Mouse (Mus musculus): Measurements from ENCODE around the gene Gm2115. TPM values are rescaled to one million over a fixed set of nuclear protein-coding genes. Genes with fewer than 3 reads are reported as not detected.

Gm2115 gene
- total RNA-seq, 1 experiment = 0.36 TPM

GRCm38 (mm10) chr7:84631878-84632277, 103.1 kb downstream of the Gm2115 start:
- in situ Hi-C loops (cut with MboI; ENCODE audit: low sequenced_read_pairs in 2 of 2, unreplicated experiment in 2 of 2) = no loop called here
- Histone ChIP-seq H3K9ac (ENCODE audit: insufficient read depth, low read depth, low read length, poor library complexity, severe bottlenecking) (no peak overlapping the region), H3K36me3 (ENCODE audit: control insufficient read depth, insufficient read depth, low read length, poor library complexity, severe bottlenecking) (no peaks in the 10 kb centered on the region), H3K9me3 (ENCODE audit: control insufficient read depth, insufficient read depth, low read depth, low read length) (no peaks in the 10 kb centered on the region), H3K4me3 (ENCODE audit: insufficient read depth in 1 of 2, low read depth in 1 of 2, low read length in 2 of 2, poor library complexity in 1 of 2, severe bottlenecking in 1 of 2) (no peak overlapping the region), H3K4me1 (ENCODE audit: control insufficient read depth in 2 of 2, insufficient read depth in 2 of 2, low read length in 2 of 2, poor library complexity in 1 of 2) (no peaks in the 10 kb centered on the region), H3K27ac (ENCODE audit: insufficient read depth, low read depth, low read length, poor library complexity, severe bottlenecking) (no peak overlapping the region)
- TF ChIP-seq CHD2 (IDR thresholded peaks at IDR 0.05; ENCODE audit: low read depth, low read length) (no peak), ZNF384 (IDR thresholded peaks at IDR 0.05; ENCODE audit: low read depth, low read length) (no peak), ZC3H11A (IDR thresholded peaks at IDR 0.05; ENCODE audit: borderline replicate concordance, low read depth, low read length) (no peak), HCFC1 (IDR thresholded peaks at IDR 0.05; ENCODE audit: borderline replicate concordance, insufficient read depth, low read length) (no peak), MAFK (IDR thresholded peaks at IDR 0.05; ENCODE audit: insufficient read depth, low read depth, low read length) (no peak)
- no peak for DNase-seq (ENCODE audit: low read depth, low spot score)

Other genes starting within 250 kb of the Gm2115 start
- 2.8 and 3.2 TPM in 2 replicates for gene Arnt2, start 118.8 kb upstream of the Gm2115 start, total RNA-seq (2012; rRNA removed)
- gene Fah, start 77.8 kb downstream of the Gm2115 start, total RNA-seq (2012; rRNA removed) = 9.2 and 10.3 TPM in 2 replicates
- gene Zfand6, start 161.0 kb downstream of the Gm2115 start, total RNA-seq (2012; rRNA removed) = 43.1 and 47.9 TPM in 2 replicates

All from ES-E14 (cell line).